Mouse (Mus musculus): ENCODE results near the gene Myo15. TPM values are rescaled to one million over a fixed set of nuclear protein-coding genes. Genes with fewer than 3 reads are reported as not detected.
"Not testable (repeated sequence)": the region's sequence is repeated elsewhere in the genome, so short reads cannot be mapped to it uniquely, and the experiment has no call there.

Gene Myo15
- 0.08 and 0.15 TPM in 2 replicates for polyA plus RNA-seq (2015; fragmentation: Nextera tagmentation; extraction: Ambion mirVana)

- Histone ChIP-seq H3K27ac (ENCODE audit: low read length) (no peak within 1 kb of the TSS), H3K27me3 (replicated peaks; ENCODE audit: control insufficient read depth, insufficient read depth, low read length) (no peaks in the 10 kb centered on the region), H3K4me1 (replicated peaks; ENCODE audit: control insufficient read depth, insufficient read depth, low read length) (no peaks in the 10 kb centered on the region), H3K9ac (replicated peaks; ENCODE audit: low read depth, low read length) (no peak within 1 kb of the TSS), H3K4me3 (replicated peaks; ENCODE audit: low read length) (no peak within 1 kb of the TSS), H3K9me3 (ENCODE audit: control insufficient read depth, low read length) (no peaks in the 10 kb centered on the region), H3K36me3 (ENCODE audit: control insufficient read depth, insufficient read depth) (peaks cover 20% of the 10 kb centered on the region), H3K4me2 (ENCODE audit: low read length) (no peak within 1 kb of the TSS)
- WGBS: 88% methylated on average over 3 of the region's 3 CpGs
- ATAC-seq: no peak
These were observed at the start of gene Myo15 for GRCm38 (mm10) chr11:60469039-60469438. Myo15 (plus strand) TSS chr11:60469339.

- 72% methylated on average over 5 of the region's 6 CpGs for WGBS
These were observed 47.0 kb upstream of the Myo15 start for GRCm38 (mm10) chr11:60422046-60422668.

GRCm38 (mm10) chr11:60423006-60423405, 46.1 kb upstream of the Myo15 start:
- Histone ChIP-seq H3K4me1 (replicated peaks; ENCODE audit: control insufficient read depth, insufficient read depth, low read length) (peaks cover 10% of the 10 kb centered on the region), H3K4me3 (replicated peaks; ENCODE audit: low read length) (no peak overlapping the region), H3K9ac (replicated peaks; ENCODE audit: low read depth, low read length) (no peak overlapping the region), H3K4me2 (ENCODE audit: low read length) (no peak overlapping the region), H3K27ac (ENCODE audit: low read length) (no peak overlapping the region), H3K36me3 (ENCODE audit: control insufficient read depth, insufficient read depth) (peaks cover 14% of the 10 kb centered on the region), H3K27me3 (replicated peaks; ENCODE audit: control insufficient read depth, insufficient read depth, low read length) (no peaks in the 10 kb centered on the region), H3K9me3 (ENCODE audit: control insufficient read depth, low read length) (no peaks in the 10 kb centered on the region)
- ATAC-seq: no peak
- WGBS: 70% methylated on average over 1 of the region's 1 CpGs

More at GRCm38 (mm10) chr11:60422046-60422668, 47.0 kb upstream of the Myo15 start:
- Histone ChIP-seq H3K27ac (ENCODE audit: low read length) (no peak overlapping the region), H3K36me3 (ENCODE audit: control insufficient read depth, insufficient read depth) (peaks cover 8% of the 10 kb centered on the region; the same call in 1 of the 2 replicates), H3K4me2 (ENCODE audit: low read length) (no peak overlapping the region), H3K9ac (replicated peaks; ENCODE audit: low read depth, low read length) (no peak overlapping the region), H3K9me3 (ENCODE audit: control insufficient read depth, low read length) (no peaks in the 10 kb centered on the region), H3K4me1 (replicated peaks; ENCODE audit: control insufficient read depth, insufficient read depth, low read length) (peaks cover 12% of the 10 kb centered on the region), H3K4me3 (replicated peaks; ENCODE audit: low read length) (no peak overlapping the region), H3K27me3 (replicated peaks; ENCODE audit: control insufficient read depth, insufficient read depth, low read length) (no peaks in the 10 kb centered on the region)
- ATAC-seq: no peak

- Histone ChIP-seq H3K27me3 (replicated peaks; ENCODE audit: control insufficient read depth, insufficient read depth, low read length) (no peaks in the 10 kb centered on the region), H3K9me3 (ENCODE audit: control insufficient read depth, low read length) (no peaks in the 10 kb centered on the region), H3K9ac (replicated peaks; ENCODE audit: low read depth, low read length) (no peak overlapping the region), H3K36me3 (ENCODE audit: control insufficient read depth, insufficient read depth) (peaks cover 14% of the 10 kb centered on the region), H3K27ac (ENCODE audit: low read length) (no peak overlapping the region), H3K4me1 (replicated peaks; ENCODE audit: control insufficient read depth, insufficient read depth, low read length) (no peaks in the 10 kb centered on the region), H3K4me3 (replicated peaks; ENCODE audit: low read length) (no peak overlapping the region), H3K4me2 (ENCODE audit: low read length) (no peak overlapping the region)
- 71% methylated on average over 1 of the region's 1 CpGs for WGBS
- ATAC-seq: no peak
These were observed 42.7 kb upstream of the Myo15 start for GRCm38 (mm10) chr11:60426417-60426816.

GRCm38 (mm10) chr11:60427628-60428027, 41.5 kb upstream of the Myo15 start:
- no peak overlapping the region for H3K27ac ChIP-seq (ENCODE audit: low read length)
- H3K36me3 ChIP-seq (ENCODE audit: control insufficient read depth, insufficient read depth): peaks cover 17% of the 10 kb centered on the region
- ATAC-seq: no peak
- H3K4me3 ChIP-seq (replicated peaks; ENCODE audit: low read length): no peak overlapping the region
- H3K4me1 ChIP-seq (replicated peaks; ENCODE audit: control insufficient read depth, insufficient read depth, low read length): no peaks in the 10 kb centered on the region
- no peaks in the 10 kb centered on the region for H3K9me3 ChIP-seq (ENCODE audit: control insufficient read depth, low read length)
- WGBS: 96% methylated on average over 3 of the region's 3 CpGs
- H3K9ac ChIP-seq (replicated peaks; ENCODE audit: low read depth, low read length): no peak overlapping the region
- no peak overlapping the region for H3K4me2 ChIP-seq (ENCODE audit: low read length)
- no peaks in the 10 kb centered on the region for H3K27me3 ChIP-seq (replicated peaks; ENCODE audit: control insufficient read depth, insufficient read depth, low read length)

GRCm38 (mm10) chr11:60433501-60433900, 35.6 kb upstream of the Myo15 start:
- no peaks in the 10 kb centered on the region for H3K9me3 ChIP-seq (ENCODE audit: control insufficient read depth, low read length)
- ATAC-seq: no peak
- no peak overlapping the region for H3K9ac ChIP-seq (replicated peaks; ENCODE audit: low read depth, low read length)
- H3K4me1 ChIP-seq (replicated peaks; ENCODE audit: control insufficient read depth, insufficient read depth, low read length): no peaks in the 10 kb centered on the region
- no peak overlapping the region for H3K4me3 ChIP-seq (replicated peaks; ENCODE audit: low read length)
- H3K4me2 ChIP-seq (ENCODE audit: low read length): no peak overlapping the region
- no peak overlapping the region for H3K27ac ChIP-seq (ENCODE audit: low read length)
- H3K36me3 ChIP-seq (ENCODE audit: control insufficient read depth, insufficient read depth): peaks cover 14% of the 10 kb centered on the region
- no peaks in the 10 kb centered on the region for H3K27me3 ChIP-seq (replicated peaks; ENCODE audit: control insufficient read depth, insufficient read depth, low read length)

- H3K4me1 ChIP-seq (replicated peaks; ENCODE audit: control insufficient read depth, insufficient read depth, low read length): no peaks in the 10 kb centered on the region
- H3K27ac ChIP-seq (ENCODE audit: low read length): no peak overlapping the region
- no peaks in the 10 kb centered on the region for H3K9me3 ChIP-seq (ENCODE audit: control insufficient read depth, low read length)
- H3K9ac ChIP-seq (replicated peaks; ENCODE audit: low read depth, low read length): no peak overlapping the region
- H3K36me3 ChIP-seq (ENCODE audit: control insufficient read depth, insufficient read depth): peaks cover 16% of the 10 kb centered on the region
- no peak overlapping the region for H3K4me3 ChIP-seq (replicated peaks; ENCODE audit: low read length)
- 97% methylated on average over 1 of the region's 1 CpGs for WGBS
- ATAC-seq: no peak
- no peaks in the 10 kb centered on the region for H3K27me3 ChIP-seq (replicated peaks; ENCODE audit: control insufficient read depth, insufficient read depth, low read length)
- H3K4me2 ChIP-seq (ENCODE audit: low read length): no peak overlapping the region
These were observed 34.0 kb upstream of the Myo15 start for GRCm38 (mm10) chr11:60435133-60435532.

- 95% methylated on average over 3 of the region's 3 CpGs for WGBS
- no peaks in the 10 kb centered on the region for H3K9me3 ChIP-seq (ENCODE audit: control insufficient read depth, low read length)
- ATAC-seq: no peak
These were observed 32.5 kb upstream of the Myo15 start for GRCm38 (mm10) chr11:60436618-60437017.

GRCm38 (mm10) chr11:60439621-60440020, 29.5 kb upstream of the Myo15 start:
- not testable (repeated sequence) for H3K4me2 ChIP-seq (ENCODE audit: low read length); ATAC-seq; H3K4me3 ChIP-seq (replicated peaks; ENCODE audit: low read length); H3K27ac ChIP-seq (ENCODE audit: low read length); H3K27me3 ChIP-seq (replicated peaks; ENCODE audit: control insufficient read depth, insufficient read depth, low read length); H3K9ac ChIP-seq (replicated peaks; ENCODE audit: low read depth, low read length); H3K4me1 ChIP-seq (replicated peaks; ENCODE audit: control insufficient read depth, insufficient read depth, low read length); H3K9me3 ChIP-seq (ENCODE audit: control insufficient read depth, low read length)
- H3K36me3 ChIP-seq (ENCODE audit: control insufficient read depth, insufficient read depth): peaks cover 24% of the 10 kb centered on the region
- WGBS: 21% methylated on average over 1 of the region's 1 CpGs

More at GRCm38 (mm10) chr11:60436618-60437017, 32.5 kb upstream of the Myo15 start:
- Histone ChIP-seq H3K9ac (replicated peaks; ENCODE audit: low read depth, low read length) (no peak overlapping the region), H3K27ac (ENCODE audit: low read length) (no peak overlapping the region), H3K4me2 (ENCODE audit: low read length) (no peak overlapping the region), H3K36me3 (ENCODE audit: control insufficient read depth, insufficient read depth) (peaks cover 16% of the 10 kb centered on the region), H3K4me1 (replicated peaks; ENCODE audit: control insufficient read depth, insufficient read depth, low read length) (no peaks in the 10 kb centered on the region), H3K4me3 (replicated peaks; ENCODE audit: low read length) (no peak overlapping the region), H3K27me3 (replicated peaks; ENCODE audit: control insufficient read depth, insufficient read depth, low read length) (no peaks in the 10 kb centered on the region)

GRCm38 (mm10) chr11:60440176-60440575, 29.0 kb upstream of the Myo15 start:
- 47% methylated on average over 7 of the region's 7 CpGs for WGBS
- Histone ChIP-seq H3K4me1 (replicated peaks; ENCODE audit: control insufficient read depth, insufficient read depth, low read length) (no peaks in the 10 kb centered on the region), H3K4me3 (replicated peaks; ENCODE audit: low read length) (no peak overlapping the region), H3K9me3 (ENCODE audit: control insufficient read depth, low read length) (no peaks in the 10 kb centered on the region), H3K4me2 (ENCODE audit: low read length) (no peak overlapping the region), H3K27ac (ENCODE audit: low read length) (no peak overlapping the region), H3K9ac (replicated peaks; ENCODE audit: low read depth, low read length) (no peak overlapping the region), H3K36me3 (ENCODE audit: control insufficient read depth, insufficient read depth) (peaks cover 24% of the 10 kb centered on the region), H3K27me3 (replicated peaks; ENCODE audit: control insufficient read depth, insufficient read depth, low read length) (no peaks in the 10 kb centered on the region)
- no peak for ATAC-seq

All from forebrain, embryonic 16.5 days (tissue).